Mouse (Mus musculus) cerebellum, adult (tissue): ENCODE measurements at regions not wholly inside any gene's neighbourhood (a gene's known extent, or its start where the extent isn't known, plus 50 kb on each side); places are given as distances from the start of the nearest gene placed in this dataset.
"Not testable (repeated sequence)": the region's sequence is repeated elsewhere in the genome, so short reads cannot be mapped to it uniquely, and the experiment has no call there.

Experiments
- ATAC-seq: cut with Nextera tagmentation; 2 replicates; pipeline ENCODE4 v1.9.2; 2017; ENCODE audit warnings: mild to moderate bottlenecking, moderate library complexity, mixed read lengths; ENCODE audit not compliant: insufficient number of reproducible peaks, low FRiP score, low TSS enrichment

GRCm38 (mm10) chr14:86054668-86055067 is 1086.4 kb downstream of the Diaph3 start:
- ATAC-seq: no peak

- no peak for ATAC-seq
Measured at GRCm38 (mm10) chr14:86029401-86029800, 1111.6 kb downstream of the Diaph3 start.

- not testable (repeated sequence) for ATAC-seq
Measured at GRCm38 (mm10) chr14:86017611-86018010, 1123.4 kb downstream of the Diaph3 start.
